Mouse (Mus musculus) gastrocnemius, postnatal 10 days (tissue): Measurements from ENCODE around the gene Grm7. TPM values are rescaled to one million over a fixed set of nuclear protein-coding genes. Genes with fewer than 3 reads are reported as not detected.

Experiments
- DNase-seq: peaks from one replicate; pipeline ENCODE4 v3.0.0; 2021; ENCODE audit warnings: mixed read lengths
- total RNA-seq, 2 experiments: library from RNA; stranded (reverse); gene quantifications; 2 replicates each; pipeline ENCODE4 v1.2.3; 2021

Grm7 gene
- total RNA-seq, 2 experiments from 2014 or later, result 0.29 to 0.49 TPM

GRCm38 (mm10) chr6:111571471-111572088 lies 926.2 kb downstream of the Grm7 start:
- no peak for DNase-seq

GRCm38 (mm10) chr6:111584851-111585250 lies 939.5 kb downstream of the Grm7 start:
- DNase-seq, result peak; percentile 55

GRCm38 (mm10) chr6:111587572-111587971 lies 942.2 kb downstream of the Grm7 start:
- no peak for DNase-seq

- DNase-seq, result no peak
Observed at GRCm38 (mm10) chr6:111601892-111602654, 956.7 kb downstream of the Grm7 start.

GRCm38 (mm10) chr6:111610396-111610795 lies 965.0 kb downstream of the Grm7 start:
- no peak for DNase-seq

- peak; percentile 4 for DNase-seq
Observed at GRCm38 (mm10) chr6:111613834-111614233, 968.5 kb downstream of the Grm7 start.
